In genomic region chr1:73531831-73532230, GRCm38 (mm10) we compare ENCODE assay signal across 34 mouse cellular contexts.
"Had no signal": no experiment of that assay in that cellular context is flagged by ENCODE, and none has a peak within 500 bp of the region (broad histone marks: within the 10 kb centered on the region; RNA-seq: fewer than 3 reads in every experiment).

No protein-coding gene starts in this region.

- DNase-seq: heart, postnatal 10 days; heart, postnatal 14 days; heart, postnatal 36 days; heart, postnatal 4 days; kidney, adult 11 months; kidney, adult 18-20 months; kidney, adult 2 months; kidney, adult 8-10 months; kidney, adult 9 months; kidney, postnatal 10 days; kidney, postnatal 14 days; kidney, postnatal 25 days; kidney, postnatal 36 days; kidney, postnatal 4 days; layer of hippocampus, adult 9-11 months had no signal

- ATAC-seq: hindbrain, embryonic 16.5 days; hindbrain, postnatal 0 days; inflammation-experienced regulatory T-cells, adult 6 months; intestine, embryonic 15.5 days; intestine, embryonic 16.5 days; intestine, postnatal 0 days had no signal

- H3K4me3 ChIP-seq: heart, embryonic 10.5 days; heart, embryonic 12.5 days; heart, embryonic 13.5 days; heart, embryonic 15.5 days; hindbrain, embryonic 10.5 days; hindbrain, embryonic 12.5 days; hindbrain, embryonic 13.5 days; hindbrain, embryonic 15.5 days; intestine, embryonic 15.5 days; kidney, embryonic 15.5 days; layer of hippocampus, adult 2 months had no signal

- H3K27ac ChIP-seq: heart, embryonic 10.5 days; heart, embryonic 13.5 days; heart, embryonic 15.5 days; hindbrain, embryonic 10.5 days; hindbrain, embryonic 12.5 days; hindbrain, embryonic 13.5 days; hindbrain, embryonic 14.5 days; hindbrain, embryonic 15.5 days; hindbrain, postnatal 0 days; intestine, embryonic 15.5 days; kidney, embryonic 15.5 days; kidney, postnatal 0 days; layer of hippocampus, adult 2 months had no signal

- H3K9ac ChIP-seq: heart, embryonic 12.5 days; heart, embryonic 13.5 days; heart, embryonic 15.5 days; hindbrain, embryonic 12.5 days; hindbrain, embryonic 13.5 days; hindbrain, embryonic 14.5 days; hindbrain, embryonic 15.5 days; intestine, embryonic 15.5 days; kidney, embryonic 15.5 days had no signal

- H3K4me1 ChIP-seq: heart, embryonic 12.5 days; heart, embryonic 13.5 days; heart, embryonic 15.5 days; hindbrain, embryonic 15.5 days had no signal

- H3K36me3 ChIP-seq: heart, embryonic 10.5 days; heart, embryonic 12.5 days; heart, embryonic 13.5 days; heart, embryonic 15.5 days; hindbrain, embryonic 10.5 days; hindbrain, embryonic 12.5 days; hindbrain, embryonic 13.5 days; hindbrain, embryonic 15.5 days; intestine, embryonic 15.5 days; kidney, embryonic 15.5 days had no signal

- H3K9me3 ChIP-seq: heart, embryonic 10.5 days; heart, embryonic 12.5 days; heart, embryonic 13.5 days; heart, embryonic 15.5 days; hindbrain, embryonic 10.5 days; hindbrain, embryonic 12.5 days; hindbrain, embryonic 13.5 days; hindbrain, embryonic 15.5 days; intestine, embryonic 15.5 days; kidney, embryonic 15.5 days had no signal

- H3K4me2 ChIP-seq: heart, embryonic 11.5 days; heart, embryonic 12.5 days; heart, embryonic 13.5 days; heart, embryonic 15.5 days; hindbrain, embryonic 12.5 days; hindbrain, embryonic 13.5 days; hindbrain, embryonic 14.5 days; hindbrain, embryonic 15.5 days; intestine, embryonic 15.5 days; kidney, embryonic 15.5 days had no signal

- H3K27me3 ChIP-seq: heart, embryonic 12.5 days; heart, embryonic 13.5 days; heart, embryonic 15.5 days; hindbrain, embryonic 12.5 days; hindbrain, embryonic 13.5 days; hindbrain, embryonic 15.5 days; intestine, embryonic 15.5 days; kidney, embryonic 15.5 days had no signal
